Mouse (Mus musculus) yolk sac, embryonic 10.5 days (tissue): Measurements from ENCODE around the gene Tek.
"Not testable (repeated sequence)": the region's sequence is repeated elsewhere in the genome, so short reads cannot be mapped to it uniquely, and the experiment has no call there.

ENCODE experiments used
- DNase-seq: peaks from one replicate; pipeline ENCODE4 v3.0.0-alpha.2; 2017; ENCODE audit warnings: low spot score

Tek gene

GRCm38 (mm10) chr4:94738838-94739731 lies at the start of gene Tek:
Gene Tek (plus strand): TSS chr4:94739289.
- DNase-seq, result peak; percentile 25

- DNase-seq, result not testable (repeated sequence)
Measured at GRCm38 (mm10) chr4:94689804-94690203, 49.3 kb upstream of the Tek start.

- no peak for DNase-seq
Measured at GRCm38 (mm10) chr4:94691078-94691477, 48.0 kb upstream of the Tek start.

- DNase-seq, result no peak
Measured at GRCm38 (mm10) chr4:94692175-94692574, 46.9 kb upstream of the Tek start.

- no peak for DNase-seq
Measured at GRCm38 (mm10) chr4:94696368-94696767, 42.7 kb upstream of the Tek start.

- DNase-seq, result no peak
Measured at GRCm38 (mm10) chr4:94711002-94711401, 28.1 kb upstream of the Tek start.

- DNase-seq, result no peak
Measured at GRCm38 (mm10) chr4:94711426-94711825, 27.7 kb upstream of the Tek start.

- DNase-seq, result no peak
Measured at GRCm38 (mm10) chr4:94713741-94714140, 25.3 kb upstream of the Tek start.

GRCm38 (mm10) chr4:94715166-94715565 lies 23.9 kb upstream of the Tek start:
- no peak for DNase-seq

- DNase-seq, result no peak
Measured at GRCm38 (mm10) chr4:94725799-94726198, 13.3 kb upstream of the Tek start.

- DNase-seq, result no peak
Measured at GRCm38 (mm10) chr4:94732721-94733120, 6.4 kb upstream of the Tek start.

GRCm38 (mm10) chr4:94737326-94738295 lies 1.5 kb upstream of the Tek start:
- DNase-seq, result no peak

GRCm38 (mm10) chr4:94741824-94742223 lies 2.7 kb downstream of the Tek start:
- no peak for DNase-seq

- no peak for DNase-seq
Measured at GRCm38 (mm10) chr4:94745749-94746148, 6.7 kb downstream of the Tek start.

- peak; percentile 31 for DNase-seq
Measured at GRCm38 (mm10) chr4:94746387-94746811, 7.3 kb downstream of the Tek start.

GRCm38 (mm10) chr4:94747338-94747737 lies 8.2 kb downstream of the Tek start:
- DNase-seq, result no peak

- no peak for DNase-seq
Measured at GRCm38 (mm10) chr4:94752512-94752911, 13.4 kb downstream of the Tek start.

GRCm38 (mm10) chr4:94765217-94765616 lies 26.1 kb downstream of the Tek start:
- DNase-seq, result no peak

- no peak for DNase-seq
Measured at GRCm38 (mm10) chr4:94766176-94766575, 27.1 kb downstream of the Tek start.

GRCm38 (mm10) chr4:94768624-94769023 lies 29.5 kb downstream of the Tek start:
- no peak for DNase-seq

- DNase-seq, result no peak
Measured at GRCm38 (mm10) chr4:94781043-94781442, 42.0 kb downstream of the Tek start.

- no peak for DNase-seq
Measured at GRCm38 (mm10) chr4:94785921-94786320, 46.8 kb downstream of the Tek start.

- no peak for DNase-seq
Measured at GRCm38 (mm10) chr4:94803187-94803586, 64.1 kb downstream of the Tek start.
